Mouse (Mus musculus): ENCODE measurements at regions not wholly inside any gene's neighbourhood (a gene's known extent, or its start where the extent isn't known, plus 50 kb on each side); places are given as distances from the start of the nearest gene placed in this dataset.
A peak's percentile ranks its signal among the peaks of the same experiment; 100 is the strongest.

DNA sequence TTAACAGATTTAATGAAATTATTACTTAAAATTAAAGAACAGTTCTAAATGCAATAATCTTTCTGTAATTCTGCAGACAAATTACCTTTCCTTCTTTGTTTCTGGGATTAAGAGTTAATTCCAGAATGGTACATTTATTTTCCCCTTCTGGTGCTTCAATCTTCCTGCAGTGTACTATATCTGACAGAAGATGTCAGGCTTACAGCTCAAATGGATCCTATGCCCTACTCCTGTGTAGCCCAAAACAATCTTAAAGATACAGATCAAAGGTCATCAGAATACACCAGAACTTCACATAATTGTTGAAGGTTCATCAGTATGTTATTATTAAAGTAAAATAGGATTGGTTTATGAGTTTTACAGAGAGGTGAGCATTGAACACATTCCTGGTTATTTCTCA, 3901.7 kb downstream of the 9330182O14Rik start:
- TF ChIP-seq CTCF (IDR thresholded peaks at IDR 0.05) (peak; percentile 44), EP300 (IDR thresholded peaks at IDR 0.05) (no peak)
